ENCODE assay signal across 21 mouse cellular contexts in the genomic region with DNA sequence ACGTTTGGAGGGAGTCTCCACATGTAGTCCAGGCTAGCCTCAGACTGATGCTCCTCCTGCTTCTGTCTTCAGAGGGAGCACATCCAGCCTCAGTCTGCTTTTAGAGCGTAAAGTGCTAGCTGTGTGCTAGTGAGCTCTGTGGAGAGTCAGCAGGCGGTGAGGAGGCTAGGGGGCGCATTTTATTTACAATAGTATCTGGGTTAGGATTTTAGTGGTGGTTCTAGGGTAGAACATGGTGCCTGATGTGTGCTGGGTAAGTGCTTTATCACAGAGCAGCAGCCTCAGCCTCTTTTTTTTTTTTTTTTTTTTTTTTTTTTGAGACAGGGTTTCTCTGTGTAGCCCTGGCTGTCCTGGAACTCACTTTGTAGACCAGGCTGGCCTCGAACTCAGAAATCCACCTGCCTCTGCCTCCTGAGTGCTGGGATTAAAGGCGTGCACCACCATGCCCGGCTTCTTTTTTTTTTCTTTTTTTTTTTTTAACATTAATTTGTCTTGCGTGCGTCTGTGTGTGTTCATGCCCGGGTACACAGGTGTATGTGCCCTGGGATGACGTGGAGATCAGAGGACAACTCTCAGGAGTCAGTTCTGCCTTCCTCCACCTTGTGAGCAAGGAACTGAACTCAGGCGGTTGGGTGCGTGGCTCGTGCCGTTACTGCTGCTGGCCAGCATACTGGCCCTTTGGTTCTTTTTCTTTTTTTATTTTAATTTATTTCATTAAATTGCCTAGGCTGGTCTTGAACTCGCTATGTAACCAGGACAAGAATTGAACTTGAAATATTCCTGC. TPM values are rescaled to one million over a fixed set of nuclear protein-coding genes. Genes with fewer than 3 reads are reported as not detected.
DNase-seq lines count a peak whose midpoint lies in the region; ATAC-seq and TF ChIP-seq lines count a peak whose summit lies in the region.
"Had no signal": no experiment of that assay in that cellular context is flagged by ENCODE, and none has a peak within 500 bp of the region (broad histone marks: within the 10 kb centered on the region; RNA-seq: fewer than 3 reads in every experiment).

No protein-coding gene starts in this region.

- DNase-seq in liver, postnatal 0 days: no peak
- peak; percentile 43 to 57 for DNase-seq in kidney, adult 8-10 months
- peak; percentile 61 to 70 for DNase-seq in kidney, postnatal 36 days
- no peak for DNase-seq in Muller cell, postnatal 12 days (ENCODE audit: inconsistent ontology term)
- no peak for DNase-seq in urinary bladder, adult 2 months (ENCODE audit: low spot score)
- DNase-seq in thymus, postnatal 36 days: no peak
- DNase-seq: adrenal gland, postnatal 10 days; B cell, adult 2 months; cerebellum, adult 11-12 months; heart, postnatal 36 days; left cerebral cortex, postnatal 4 days; lung, adult 18-20 months; lung, postnatal 36 days; right cerebral cortex, postnatal 14 days had no signal

- TF ChIP-seq CTCF in liver, postnatal 0 days (IDR thresholded peaks at IDR 0.05; ENCODE audit: low read depth): no peak

- H3K4me1 ChIP-seq in liver, embryonic 12.5 days: peaks cover 24% of the 10 kb centered on the region
- no peaks in the 10 kb centered on the region for H3K4me1 ChIP-seq in liver, postnatal 0 days (ENCODE audit: insufficient read depth)
- H3K4me1 ChIP-seq: midbrain, embryonic 12.5 days had no signal

- no peaks in the 10 kb centered on the region for H3K9me3 ChIP-seq in liver, embryonic 12.5 days (replicated peaks)
- H3K9me3 ChIP-seq in liver, postnatal 0 days (ENCODE audit: low read length): no peaks in the 10 kb centered on the region
- H3K9me3 ChIP-seq: heart, embryonic 13.5 days; midbrain, embryonic 12.5 days had no signal

- H3K27ac ChIP-seq in liver, embryonic 12.5 days: no peak overlapping the region
- H3K27ac ChIP-seq in liver, postnatal 0 days (ENCODE audit: low read depth): no peak overlapping the region
- H3K27ac ChIP-seq: midbrain, embryonic 12.5 days; stomach, postnatal 0 days had no signal

- 78% methylated on average over 15 of the region's 16 CpGs for WGBS in liver, embryonic 12.5 days (ENCODE audit: insufficient replicate concordance)
- 82% methylated on average over 13 of the region's 16 CpGs for WGBS in liver, postnatal 0 days (ENCODE audit: insufficient replicate concordance)

- H3K4me3 ChIP-seq in liver, embryonic 12.5 days: no peak overlapping the region
- no peak overlapping the region for H3K4me3 ChIP-seq in liver, postnatal 0 days (ENCODE audit: low read depth, low read length)
- H3K4me3 ChIP-seq: erythroblast, embryonic 14.5 days; heart, embryonic 13.5 days; midbrain, embryonic 12.5 days had no signal

- TF ChIP-seq EP300 in liver, postnatal 0 days (IDR thresholded peaks at IDR 0.05; ENCODE audit: low read depth): no peak

- no peak overlapping the region for H3K4me2 ChIP-seq in liver, embryonic 12.5 days
- H3K4me2 ChIP-seq in liver, postnatal 0 days (ENCODE audit: low read depth, low read length): no peak overlapping the region
- H3K4me2 ChIP-seq: heart, embryonic 13.5 days; midbrain, embryonic 12.5 days had no signal

- peaks cover 36% of the 10 kb centered on the region for H3K36me3 ChIP-seq in liver, embryonic 12.5 days
- peaks cover 4% of the 10 kb centered on the region for H3K36me3 ChIP-seq in liver, postnatal 0 days (replicated peaks; ENCODE audit: insufficient read depth, low read length)

- no peak overlapping the region for H3K9ac ChIP-seq in liver, embryonic 12.5 days
- H3K9ac ChIP-seq in liver, postnatal 0 days (replicated peaks): no peak overlapping the region
- H3K9ac ChIP-seq: heart, embryonic 13.5 days; midbrain, embryonic 12.5 days had no signal

- ATAC-seq in liver, embryonic 12.5 days: peak; percentile 66
- no peak for ATAC-seq in liver, postnatal 0 days
- ATAC-seq: forebrain, embryonic 14.5 days; hindbrain, embryonic 16.5 days had no signal

- no peaks in the 10 kb centered on the region for H3K27me3 ChIP-seq in liver, embryonic 12.5 days (replicated peaks)
- H3K27me3 ChIP-seq in liver, postnatal 0 days (ENCODE audit: insufficient read depth, low read length): no peaks in the 10 kb centered on the region
- H3K27me3 ChIP-seq: heart, embryonic 13.5 days; midbrain, embryonic 12.5 days had no signal

RNA-seq across cellular contexts. Expression of gene Dync1li1, which starts 11.5 kb away (rescaled TPM):
- polyA plus RNA-seq in liver, embryonic 12.5 days (2016; fragmentation: Nextera tagmentation; extraction: Ambion mirVana): 37.7 and 41.3 TPM in 2 replicates
- 14.4 and 16.3 TPM in 2 replicates for polyA plus RNA-seq in liver, postnatal 0 days (2015; fragmentation: Nextera tagmentation; extraction: Ambion mirVana)
- polyA plus RNA-seq in urinary bladder, adult 2 months (2012; rRNA removed): 24.9 and 27.6 TPM in 2 replicates

RNA-seq across cellular contexts. Expression of gene Cmtm6, which starts 30.8 kb away (rescaled TPM):
- 26.0 and 29.1 TPM in 2 replicates for polyA plus RNA-seq in liver, embryonic 12.5 days (2016; fragmentation: Nextera tagmentation; extraction: Ambion mirVana)
- 27.7 and 30.1 TPM in 2 replicates for polyA plus RNA-seq in liver, postnatal 0 days (2015; fragmentation: Nextera tagmentation; extraction: Ambion mirVana)
- polyA plus RNA-seq in urinary bladder, adult 2 months (2012; rRNA removed): 40.3 and 41.4 TPM in 2 replicates

Comparison
In these comparisons a context has a peak if more than half of its experiments do, and no peak if none do; other contexts are left out.
1. DNase-seq: peak in kidney, adult 8-10 months (2 of 2) and kidney, postnatal 36 days (2 of 2); none in liver, postnatal 0 days (single experiment), Muller cell, postnatal 12 days (single experiment), urinary bladder, adult 2 months (single experiment) and thymus, postnatal 36 days (0 of 2).